Mouse (Mus musculus): Measurements from ENCODE around the gene Elane. TPM values are rescaled to one million over a fixed set of nuclear protein-coding genes. Genes with fewer than 3 reads are reported as not detected.

Gene Elane
- polyA plus RNA-seq, 1 experiment from 2014 or later, result not detected

DNA sequence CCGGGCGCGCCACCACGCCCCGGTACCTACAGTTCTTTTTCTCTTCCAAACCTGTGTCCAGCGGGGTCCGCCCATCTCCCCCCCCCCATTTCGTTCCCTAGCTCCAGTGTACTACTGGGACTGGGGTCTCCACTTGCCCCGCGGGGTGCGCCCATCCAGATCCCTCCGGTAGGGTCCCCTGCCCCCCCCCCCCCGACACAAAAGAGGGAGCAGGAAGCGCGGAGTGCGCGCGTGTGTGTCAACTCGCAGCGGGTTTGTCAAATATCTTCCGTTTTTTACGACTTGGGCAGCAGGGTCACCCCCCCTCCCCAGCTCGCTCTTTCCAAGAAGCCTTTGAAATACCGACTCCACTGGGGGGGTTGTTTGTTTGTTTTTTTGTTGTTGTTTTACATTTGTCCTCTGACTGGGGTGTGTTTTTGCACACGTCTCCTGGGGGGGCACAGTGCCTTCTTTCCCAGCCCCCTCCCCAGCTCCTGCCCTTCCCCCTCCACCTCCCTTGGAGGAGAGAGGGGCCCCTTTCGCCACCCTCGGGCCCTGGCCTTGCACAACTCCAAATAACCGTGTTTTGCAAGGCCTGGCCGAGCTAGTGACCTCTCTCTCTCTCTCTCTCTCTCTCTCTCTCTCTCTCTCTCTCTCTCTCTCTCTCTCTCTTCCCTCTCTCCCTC lies 42.1 kb downstream of the Elane start:
- peaks cover 40% of the 10 kb centered on the region for H3K4me1 ChIP-seq (ENCODE audit: control insufficient read depth, insufficient read depth, low read length)
- 0 out of 2 replicates have a peak, but pooled peaks have one; percentile 3 for ATAC-seq (ENCODE audit: low FRiP score, low TSS enrichment)
- peak overlapping the region; percentile 74 for H3K4me3 ChIP-seq (ENCODE audit: low read length)
- H3K27me3 ChIP-seq (ENCODE audit: control insufficient read depth, insufficient read depth, low read length), result peaks cover 2% of the 10 kb centered on the region; the same call in 1 of the 2 replicates
- peak overlapping the region; percentile 83 for H3K9ac ChIP-seq (ENCODE audit: low read depth, low read length)
- peaks cover 19% of the 10 kb centered on the region for H3K36me3 ChIP-seq (ENCODE audit: control insufficient read depth, insufficient read depth, low read length)
- under 1% methylated on average over 29 of the region's 29 CpGs for WGBS
- H3K9me3 ChIP-seq (ENCODE audit: control insufficient read depth, low read length), result no peaks in the 10 kb centered on the region
- peak overlapping the region; percentile 97 for H3K27ac ChIP-seq (ENCODE audit: low read depth, low read length)
- peak overlapping the region; percentile 88 for H3K4me2 ChIP-seq (replicated peaks; ENCODE audit: low read depth, low read length)

DNA sequence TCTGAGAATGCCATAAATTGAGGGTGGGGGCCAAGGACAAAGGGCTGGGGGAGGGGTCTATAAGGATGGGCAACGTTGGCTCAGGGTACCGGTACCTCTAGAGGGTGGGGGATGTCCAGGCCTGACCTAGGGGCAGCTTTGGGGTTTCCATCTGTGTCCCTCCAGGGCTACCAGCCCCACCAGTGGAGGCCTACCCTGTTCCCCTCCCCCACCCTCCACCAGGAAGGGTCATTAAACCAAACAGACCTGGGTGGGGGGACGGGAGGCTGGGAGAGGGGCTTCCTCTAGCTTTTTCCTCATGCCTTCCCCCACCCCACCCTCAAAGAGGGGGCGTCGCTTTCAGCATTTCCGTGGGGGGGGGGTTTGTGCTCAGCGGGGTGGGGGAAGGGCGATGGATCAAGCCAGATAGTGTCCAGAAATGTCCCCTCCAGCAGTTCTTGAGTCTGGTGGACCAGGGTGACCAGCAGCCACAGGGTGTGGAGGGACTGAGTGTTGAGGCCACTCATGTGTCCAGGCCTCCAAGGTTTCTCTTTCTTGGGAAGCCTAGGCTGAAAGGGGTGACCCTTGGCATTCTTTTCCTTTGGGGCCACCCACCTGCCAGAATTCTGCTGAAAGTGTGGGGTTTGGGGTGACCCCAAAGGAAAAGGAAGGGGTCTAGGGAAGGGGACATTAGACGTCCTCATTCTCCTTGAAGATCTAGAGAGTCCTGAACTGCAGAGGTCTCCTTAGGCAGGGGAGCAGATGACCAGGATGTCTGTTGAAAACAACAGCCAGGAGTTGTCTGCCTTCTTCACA lies 43.1 kb downstream of the Elane start:
- H3K27me3 ChIP-seq (ENCODE audit: control insufficient read depth, insufficient read depth, low read length), result no peaks in the 10 kb centered on the region
- no peak for ATAC-seq (ENCODE audit: low FRiP score, low TSS enrichment)
- peak overlapping the region; percentile 74 for H3K4me3 ChIP-seq (ENCODE audit: low read length)
- 12% methylated on average over 8 of the region's 9 CpGs for WGBS
- peak overlapping the region; percentile 88 for H3K4me2 ChIP-seq (replicated peaks; ENCODE audit: low read depth, low read length)
- no peaks in the 10 kb centered on the region for H3K9me3 ChIP-seq (ENCODE audit: control insufficient read depth, low read length)
- peak overlapping the region; percentile 97 for H3K27ac ChIP-seq (ENCODE audit: low read depth, low read length)
- H3K9ac ChIP-seq (ENCODE audit: low read depth, low read length), result peak overlapping the region; percentile 83
- H3K4me1 ChIP-seq (ENCODE audit: control insufficient read depth, insufficient read depth, low read length), result peaks cover 50% of the 10 kb centered on the region
- peaks cover 25% of the 10 kb centered on the region for H3K36me3 ChIP-seq (ENCODE audit: control insufficient read depth, insufficient read depth, low read length)

DNA sequence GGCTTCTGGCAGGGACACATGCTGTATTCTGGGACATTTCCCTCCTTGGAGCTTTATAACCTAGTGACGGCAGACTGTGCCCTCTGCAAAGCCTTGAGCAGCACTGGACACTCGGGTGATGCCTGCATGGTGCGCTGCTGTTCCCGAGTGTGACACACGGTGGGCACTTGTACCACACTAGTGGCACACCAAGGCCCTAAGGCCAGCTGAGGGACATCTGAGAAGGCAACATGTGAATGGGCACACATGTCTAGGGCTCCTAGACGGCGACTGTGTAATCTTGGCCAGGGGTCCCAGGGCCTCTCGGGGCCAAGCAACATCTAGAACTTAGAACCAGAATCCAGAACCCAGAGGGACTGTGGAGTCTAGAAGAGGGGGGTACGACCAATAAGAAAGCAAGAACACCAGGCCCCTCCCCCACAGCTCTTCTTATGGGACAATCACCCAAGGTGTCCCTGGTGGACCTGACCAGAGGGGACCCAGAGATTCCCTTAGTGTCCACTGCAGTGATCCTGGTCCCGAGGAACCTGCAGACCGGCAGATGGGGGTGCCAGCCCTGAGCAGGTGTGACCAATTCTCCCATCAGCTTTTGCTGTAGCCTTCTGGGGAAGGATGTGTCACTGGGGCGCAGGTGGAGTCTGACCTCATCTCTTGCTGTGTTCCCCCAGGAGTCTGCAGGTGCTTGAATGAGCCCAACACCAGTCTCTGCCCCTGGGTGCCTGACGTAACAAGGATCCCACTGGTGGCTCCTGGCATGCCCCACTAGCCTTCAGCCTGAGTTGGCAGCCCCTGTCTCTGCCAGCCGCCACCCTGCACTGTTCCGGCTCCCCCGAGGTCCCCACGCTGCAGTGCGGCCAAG lies 44.1 kb downstream of the Elane start:
- peaks cover 60% of the 10 kb centered on the region for H3K4me1 ChIP-seq (ENCODE audit: control insufficient read depth, insufficient read depth, low read length)
- ATAC-seq (ENCODE audit: low FRiP score, low TSS enrichment), result no peak
- H3K27me3 ChIP-seq (ENCODE audit: control insufficient read depth, insufficient read depth, low read length), result no peaks in the 10 kb centered on the region
- H3K27ac ChIP-seq (ENCODE audit: low read depth, low read length), result no peak overlapping the region
- 86% methylated on average over 18 of the region's 18 CpGs for WGBS
- peaks cover 31% of the 10 kb centered on the region for H3K36me3 ChIP-seq (ENCODE audit: control insufficient read depth, insufficient read depth, low read length)
- 0 out of 2 replicates have a peak overlapping the region, but pooled peaks have one; percentile 74 for H3K4me3 ChIP-seq (ENCODE audit: low read length)
- no peak overlapping the region for H3K4me2 ChIP-seq (replicated peaks; ENCODE audit: low read depth, low read length)
- H3K9me3 ChIP-seq (ENCODE audit: control insufficient read depth, low read length), result no peaks in the 10 kb centered on the region
- H3K9ac ChIP-seq (ENCODE audit: low read depth, low read length), result no peak overlapping the region

DNA sequence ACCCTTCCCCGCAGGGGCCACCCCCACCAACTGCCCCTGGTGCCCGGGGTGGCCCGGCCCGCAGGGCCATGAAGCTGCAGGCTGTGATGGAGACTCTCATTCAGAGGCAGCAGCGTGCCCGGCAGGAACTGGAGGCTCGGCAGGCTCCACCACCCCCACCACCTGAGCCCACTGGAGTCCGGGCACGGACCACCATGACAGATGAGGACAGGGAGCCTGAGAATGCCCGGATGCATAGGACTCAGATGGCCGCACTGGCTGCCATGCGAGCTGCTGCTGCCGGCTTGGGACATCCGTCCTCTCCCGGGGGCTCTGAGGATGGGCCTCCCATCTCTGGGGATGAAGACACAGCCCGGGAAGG lies 44.8 kb downstream of the Elane start:
- no peak for ATAC-seq (ENCODE audit: low FRiP score, low TSS enrichment)
- no peak overlapping the region for H3K4me2 ChIP-seq (replicated peaks; ENCODE audit: low read depth, low read length)
- no peak overlapping the region for H3K27ac ChIP-seq (ENCODE audit: low read depth, low read length)
- H3K4me3 ChIP-seq (ENCODE audit: low read length), result no peak overlapping the region
- H3K9me3 ChIP-seq (ENCODE audit: control insufficient read depth, low read length), result no peaks in the 10 kb centered on the region
- peaks cover 60% of the 10 kb centered on the region for H3K4me1 ChIP-seq (ENCODE audit: control insufficient read depth, insufficient read depth, low read length)
- H3K9ac ChIP-seq (ENCODE audit: low read depth, low read length), result no peak overlapping the region
- no peaks in the 10 kb centered on the region for H3K27me3 ChIP-seq (ENCODE audit: control insufficient read depth, insufficient read depth, low read length)
- H3K36me3 ChIP-seq (ENCODE audit: control insufficient read depth, insufficient read depth, low read length), result peaks cover 31% of the 10 kb centered on the region
- 91% methylated on average over 16 of the region's 16 CpGs for WGBS

DNA sequence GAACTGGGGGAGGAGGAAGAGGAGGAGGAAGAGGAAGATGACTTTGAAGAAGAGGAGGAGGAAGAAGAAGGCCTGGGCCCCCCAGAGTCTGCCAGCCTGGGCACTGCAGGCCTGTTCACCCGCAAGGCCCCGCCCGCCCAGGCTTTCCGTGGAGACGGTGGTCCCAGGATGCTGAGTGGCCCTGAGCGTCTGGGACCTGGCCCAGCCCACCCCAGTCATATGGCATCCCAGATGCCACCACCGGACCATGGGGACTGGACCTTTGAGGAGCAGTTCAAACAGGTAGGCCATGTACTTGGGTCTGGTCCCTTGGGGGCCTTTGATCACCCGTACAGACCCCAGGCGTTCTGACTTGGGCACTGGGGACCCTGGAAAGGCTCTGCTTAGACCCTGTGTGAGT lies 45.8 kb downstream of the Elane start:
- WGBS, result 81% methylated on average over 9 of the region's 9 CpGs
- Histone ChIP-seq H3K4me3 (ENCODE audit: low read length) (no peak overlapping the region), H3K27ac (ENCODE audit: low read depth, low read length) (peak overlapping the region; percentile 53; the same call in 1 of the 2 replicates), H3K4me1 (ENCODE audit: control insufficient read depth, insufficient read depth, low read length) (peaks cover 65% of the 10 kb centered on the region), H3K9ac (ENCODE audit: low read depth, low read length) (no peak overlapping the region), H3K27me3 (ENCODE audit: control insufficient read depth, insufficient read depth, low read length) (no peaks in the 10 kb centered on the region), H3K9me3 (ENCODE audit: control insufficient read depth, low read length) (no peaks in the 10 kb centered on the region), H3K36me3 (ENCODE audit: control insufficient read depth, insufficient read depth, low read length) (peaks cover 31% of the 10 kb centered on the region), H3K4me2 (replicated peaks; ENCODE audit: low read depth, low read length) (0 out of 2 replicates have a peak overlapping the region, but pooled peaks have one; percentile 8)
- no peak for ATAC-seq (ENCODE audit: low FRiP score, low TSS enrichment)

DNA sequence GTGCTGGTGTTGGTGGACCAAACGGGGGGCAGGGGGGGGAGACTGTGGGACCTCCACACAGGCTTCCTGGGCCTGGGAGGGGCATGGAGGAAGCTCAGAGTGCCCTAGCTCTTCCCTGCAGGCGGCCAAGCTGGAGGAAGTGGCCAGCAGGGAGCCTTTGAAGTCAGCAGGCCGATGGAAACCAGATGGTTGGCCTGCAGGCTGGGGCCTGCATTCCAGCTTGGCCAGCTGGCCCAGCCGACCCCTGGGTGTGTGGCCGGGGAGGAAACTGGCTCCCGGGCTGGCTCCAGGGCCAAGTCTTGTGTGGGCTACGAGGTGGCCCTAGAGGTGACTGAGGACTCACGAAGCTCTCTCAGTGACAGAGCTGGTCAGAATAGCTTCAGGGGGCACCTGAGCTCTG lies 46.7 kb downstream of the Elane start:
- no peaks in the 10 kb centered on the region for H3K9me3 ChIP-seq (ENCODE audit: control insufficient read depth, low read length)
- H3K27me3 ChIP-seq (ENCODE audit: control insufficient read depth, insufficient read depth, low read length), result no peaks in the 10 kb centered on the region
- H3K4me1 ChIP-seq (ENCODE audit: control insufficient read depth, insufficient read depth, low read length), result peaks cover 75% of the 10 kb centered on the region
- peak overlapping the region; percentile 30 for H3K4me2 ChIP-seq (replicated peaks; ENCODE audit: low read depth, low read length)
- ATAC-seq (ENCODE audit: low FRiP score, low TSS enrichment), result peak; percentile 44
- WGBS, result 11% methylated on average over 8 of the region's 8 CpGs
- peak overlapping the region; percentile 53 for H3K27ac ChIP-seq (ENCODE audit: low read depth, low read length)
- H3K4me3 ChIP-seq (ENCODE audit: low read length), result no peak overlapping the region
- H3K9ac ChIP-seq (ENCODE audit: low read depth, low read length), result peak overlapping the region; percentile 23; the same call in 1 of the 2 replicates
- H3K36me3 ChIP-seq (ENCODE audit: control insufficient read depth, insufficient read depth, low read length), result peaks cover 41% of the 10 kb centered on the region

DNA sequence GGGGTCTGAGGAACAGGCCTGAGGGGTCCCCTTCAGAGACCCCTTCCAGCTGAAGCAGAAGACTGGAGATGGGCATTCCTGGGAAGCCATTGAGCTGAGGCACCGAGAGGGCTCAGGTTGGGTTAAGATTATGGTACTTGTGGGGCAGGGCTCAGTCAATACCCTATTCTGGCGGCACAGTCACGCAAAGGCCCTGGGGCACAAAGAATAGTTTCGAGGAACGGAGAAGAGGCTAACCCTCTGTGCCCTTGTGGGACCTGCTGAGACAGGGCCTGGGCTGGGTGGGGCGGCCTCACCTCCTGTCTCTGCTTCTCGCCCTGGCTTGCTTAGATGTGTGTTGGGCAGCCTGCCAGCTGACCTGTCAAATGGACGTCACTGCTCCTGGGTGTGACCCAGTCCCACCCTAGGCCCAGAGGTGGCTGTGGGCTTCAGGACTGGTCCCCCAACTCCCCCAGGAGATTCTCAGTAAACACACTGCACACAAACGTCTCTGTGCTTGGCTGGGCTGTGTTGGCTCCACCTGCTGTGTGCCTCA lies 47.2 kb downstream of the Elane start:
- H3K36me3 ChIP-seq (ENCODE audit: control insufficient read depth, insufficient read depth, low read length), result peaks cover 46% of the 10 kb centered on the region
- peaks cover 79% of the 10 kb centered on the region for H3K4me1 ChIP-seq (ENCODE audit: control insufficient read depth, insufficient read depth, low read length)
- H3K9ac ChIP-seq (ENCODE audit: low read depth, low read length), result 0 out of 2 replicates have a peak overlapping the region, but pooled peaks have one; percentile 18
- H3K27ac ChIP-seq (ENCODE audit: low read depth, low read length), result peak overlapping the region; percentile 53
- H3K4me3 ChIP-seq (ENCODE audit: low read length), result no peak overlapping the region
- ATAC-seq (ENCODE audit: low FRiP score, low TSS enrichment), result no peak
- no peaks in the 10 kb centered on the region for H3K27me3 ChIP-seq (ENCODE audit: control insufficient read depth, insufficient read depth, low read length)
- WGBS, result 63% methylated on average over 9 of the region's 9 CpGs
- no peak overlapping the region for H3K4me2 ChIP-seq (replicated peaks; ENCODE audit: low read depth, low read length)
- H3K9me3 ChIP-seq (ENCODE audit: control insufficient read depth, low read length), result no peaks in the 10 kb centered on the region

DNA sequence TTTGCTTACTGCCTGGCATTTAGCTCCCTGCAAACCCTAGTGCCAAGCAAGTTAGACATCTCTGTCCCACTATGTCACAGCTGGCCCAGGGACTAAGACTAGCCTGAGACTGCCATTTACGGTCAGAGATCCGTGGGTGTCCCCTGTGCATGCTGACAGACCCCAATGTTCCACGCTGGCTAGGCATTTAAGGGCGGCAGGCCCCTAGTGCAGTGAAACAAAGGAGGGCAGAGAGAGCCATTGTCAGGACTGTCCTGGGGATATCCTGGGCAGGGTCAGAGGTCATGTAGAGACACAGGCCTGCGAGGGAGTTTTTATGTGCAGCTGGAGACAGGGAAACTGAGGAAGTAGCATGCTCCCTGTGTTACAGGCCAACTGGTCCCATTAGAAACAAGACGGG lies 47.8 kb downstream of the Elane start:
- Histone ChIP-seq H3K27ac (ENCODE audit: low read depth, low read length) (no peak overlapping the region), H3K4me3 (ENCODE audit: low read length) (no peak overlapping the region), H3K27me3 (ENCODE audit: control insufficient read depth, insufficient read depth, low read length) (no peaks in the 10 kb centered on the region), H3K9me3 (ENCODE audit: control insufficient read depth, low read length) (no peaks in the 10 kb centered on the region), H3K4me1 (ENCODE audit: control insufficient read depth, insufficient read depth, low read length) (peaks cover 80% of the 10 kb centered on the region), H3K9ac (ENCODE audit: low read depth, low read length) (no peak overlapping the region), H3K4me2 (replicated peaks; ENCODE audit: low read depth, low read length) (no peak overlapping the region), H3K36me3 (ENCODE audit: control insufficient read depth, insufficient read depth, low read length) (peaks cover 47% of the 10 kb centered on the region)
- no peak for ATAC-seq (ENCODE audit: low FRiP score, low TSS enrichment)
- 77% methylated on average over 6 of the region's 6 CpGs for WGBS

Measured in kidney, embryonic 14.5 days (tissue).